Mouse (Mus musculus): ENCODE measurements around the gene Pkd1l2.
A peak's percentile ranks its signal among the peaks of the same experiment; 100 is the strongest.

The Pkd1l2 gene

DNA sequence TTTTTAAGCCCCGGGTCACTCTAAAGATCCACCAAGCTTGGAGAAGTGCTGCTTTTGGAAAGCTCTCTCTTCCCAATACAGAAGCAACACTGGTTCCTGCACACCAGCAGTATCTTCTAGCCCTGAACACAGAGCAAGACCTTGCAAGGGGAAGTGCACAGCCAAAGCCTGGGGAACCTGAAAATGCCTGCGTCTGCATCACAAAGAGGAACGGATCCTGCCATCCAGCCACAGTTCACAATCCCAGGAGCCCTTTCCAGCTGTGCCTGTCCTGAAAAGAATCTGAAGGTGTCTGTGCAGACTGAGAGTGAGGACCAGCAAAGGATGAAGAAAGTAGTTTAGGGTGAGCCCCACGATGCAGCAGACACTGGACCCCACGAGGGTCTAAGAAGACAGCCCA is 107.2 kb downstream of the Pkd1l2 start:
- no peak for DNase-seq (ENCODE audit: low read depth, low spot score)

DNA sequence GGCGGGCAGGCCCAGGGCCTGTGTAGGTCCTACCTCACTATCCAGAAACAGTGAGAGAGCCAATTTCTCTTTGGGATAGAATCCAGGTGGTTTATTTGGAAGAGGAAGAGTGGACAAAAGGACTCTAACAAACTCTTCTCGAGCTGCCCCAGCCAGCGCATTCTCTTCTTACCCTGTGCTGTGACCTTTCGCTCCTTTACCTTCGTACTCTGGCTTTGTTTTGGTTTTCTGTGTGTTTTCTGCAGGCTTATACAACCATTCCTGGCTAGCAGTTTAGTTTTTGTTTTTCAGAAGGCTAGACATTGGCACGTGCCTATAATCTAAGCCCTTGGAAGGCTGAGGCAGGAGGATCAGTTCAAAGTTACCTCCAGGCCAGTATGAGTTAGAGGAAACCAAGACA is 112.7 kb downstream of the Pkd1l2 start:
- no peak for DNase-seq (ENCODE audit: low read depth, low spot score)

DNA sequence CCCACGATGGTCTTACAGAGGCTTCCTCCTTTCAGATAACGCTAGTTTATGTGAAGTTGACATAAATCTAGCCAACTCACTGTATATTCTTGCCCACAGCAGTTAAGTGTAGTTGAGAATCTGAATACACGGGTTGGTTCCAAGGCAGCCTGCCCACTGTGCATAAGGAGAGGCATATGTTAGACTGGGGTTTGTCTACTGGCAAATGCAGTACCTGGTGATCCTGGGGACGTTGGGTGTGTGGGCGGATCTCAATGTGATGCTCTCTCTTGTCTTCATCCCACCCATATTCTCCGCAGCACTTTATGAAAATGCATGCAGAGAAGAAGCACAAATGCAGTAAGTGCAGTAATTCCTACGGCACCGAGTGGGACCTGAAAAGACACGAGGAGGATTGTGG is 127.8 kb downstream of the Pkd1l2 start:
- DNase-seq (ENCODE audit: low read depth, low spot score) = no peak

DNA sequence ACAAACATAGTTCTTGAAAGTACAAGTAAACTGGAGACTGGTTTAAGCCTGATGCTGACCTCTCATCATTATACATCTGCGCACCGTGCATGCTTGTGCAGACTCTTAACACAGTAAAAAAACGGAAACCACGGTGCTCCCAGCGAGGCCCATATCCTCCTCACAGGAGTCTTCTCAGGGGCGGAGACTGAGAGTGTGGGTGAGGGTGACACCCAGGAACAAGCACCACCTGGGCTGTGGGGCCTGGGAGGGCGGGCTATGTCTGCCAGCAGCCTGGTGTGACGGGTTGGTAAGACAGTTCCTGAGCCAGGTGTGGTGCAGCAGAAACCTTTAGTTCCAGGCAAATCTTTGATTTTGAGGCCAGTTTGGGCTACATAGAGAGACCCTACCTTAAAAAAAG is 129.8 kb downstream of the Pkd1l2 start:
- DNase-seq (ENCODE audit: low read depth, low spot score) = peak; percentile 75

DNA sequence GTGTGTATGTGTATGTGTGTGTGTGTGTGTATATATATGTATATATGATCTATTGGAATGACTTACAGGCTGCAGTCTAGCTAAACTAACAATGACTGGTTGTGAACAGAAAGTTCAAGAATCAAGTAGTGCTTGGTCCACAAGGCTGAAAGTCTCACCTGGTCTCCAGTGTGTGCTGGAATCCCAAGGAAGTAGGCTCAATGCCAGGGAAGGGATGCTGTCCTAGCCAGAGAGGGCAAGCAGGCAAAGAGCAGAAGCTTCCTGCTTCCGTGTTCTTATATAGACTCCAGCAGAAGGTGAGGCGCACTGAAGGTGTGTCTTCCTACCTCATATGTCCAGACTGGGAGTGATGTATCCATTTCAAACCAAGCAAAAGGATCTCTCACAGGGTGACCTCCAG is 130.5 kb downstream of the Pkd1l2 start:
- no peak for DNase-seq (ENCODE audit: low read depth, low spot score)

DNA sequence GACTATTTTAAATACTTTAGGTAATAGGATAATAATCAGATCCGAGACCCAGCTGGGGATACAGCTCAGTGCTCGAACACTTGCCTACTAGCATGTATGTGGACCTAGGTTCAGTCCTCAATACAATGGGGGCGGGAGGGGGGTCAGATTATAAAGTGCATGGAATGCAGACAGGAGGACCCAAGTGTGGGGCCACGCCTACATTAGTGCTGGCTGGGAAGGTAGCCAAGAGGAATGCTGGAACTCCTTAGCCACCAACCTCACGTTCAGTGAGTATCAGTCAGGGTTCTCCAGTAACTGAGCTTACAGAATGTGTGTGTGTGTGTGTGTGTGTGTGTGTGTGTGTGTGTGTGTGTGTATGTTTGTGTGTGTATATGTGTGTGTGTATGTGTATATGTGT is 130.9 kb downstream of the Pkd1l2 start:
- no peak for DNase-seq (ENCODE audit: low read depth, low spot score)

DNA sequence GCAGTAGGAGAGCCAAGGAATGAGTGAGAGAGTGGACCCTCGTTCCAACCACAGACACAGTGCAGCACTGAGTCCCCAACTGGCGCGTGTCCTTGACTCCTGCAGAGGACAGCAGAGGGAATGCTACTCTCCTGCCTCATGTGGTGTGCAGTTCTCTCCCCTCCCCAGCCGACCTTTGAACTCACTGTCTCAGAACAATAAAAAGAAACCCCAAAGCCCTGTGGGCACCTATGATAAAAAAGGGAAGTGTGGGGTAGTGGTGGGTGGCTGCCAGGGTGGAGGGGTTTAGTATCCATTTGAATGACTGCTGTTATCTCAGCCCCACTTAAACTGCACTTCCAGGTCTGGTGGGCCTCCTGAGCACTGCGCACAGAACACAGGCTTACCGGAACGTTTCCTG is 134.7 kb downstream of the Pkd1l2 start:
- no peak for DNase-seq (ENCODE audit: low read depth, low spot score)

DNA sequence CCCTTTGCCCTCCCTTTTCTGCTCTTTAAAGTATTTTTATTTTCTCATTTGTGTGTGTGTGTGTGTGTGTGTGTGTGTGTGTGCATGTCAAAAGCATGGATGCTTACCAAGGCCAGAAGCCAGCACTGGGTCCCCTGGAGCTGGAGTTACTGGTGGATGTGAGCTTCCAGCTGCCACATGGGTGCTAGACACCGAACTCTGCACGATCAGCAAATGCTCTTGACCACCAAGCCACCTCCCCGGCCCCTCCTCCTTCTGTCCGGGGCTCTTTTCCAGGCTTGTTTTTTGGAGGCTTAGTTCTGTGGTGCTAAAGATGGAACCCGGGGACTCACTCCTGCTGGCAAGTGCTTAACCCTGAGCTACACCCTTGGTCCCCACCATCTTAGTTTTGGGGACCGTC is 135.4 kb downstream of the Pkd1l2 start:
- no peak for DNase-seq (ENCODE audit: low read depth, low spot score)

DNA sequence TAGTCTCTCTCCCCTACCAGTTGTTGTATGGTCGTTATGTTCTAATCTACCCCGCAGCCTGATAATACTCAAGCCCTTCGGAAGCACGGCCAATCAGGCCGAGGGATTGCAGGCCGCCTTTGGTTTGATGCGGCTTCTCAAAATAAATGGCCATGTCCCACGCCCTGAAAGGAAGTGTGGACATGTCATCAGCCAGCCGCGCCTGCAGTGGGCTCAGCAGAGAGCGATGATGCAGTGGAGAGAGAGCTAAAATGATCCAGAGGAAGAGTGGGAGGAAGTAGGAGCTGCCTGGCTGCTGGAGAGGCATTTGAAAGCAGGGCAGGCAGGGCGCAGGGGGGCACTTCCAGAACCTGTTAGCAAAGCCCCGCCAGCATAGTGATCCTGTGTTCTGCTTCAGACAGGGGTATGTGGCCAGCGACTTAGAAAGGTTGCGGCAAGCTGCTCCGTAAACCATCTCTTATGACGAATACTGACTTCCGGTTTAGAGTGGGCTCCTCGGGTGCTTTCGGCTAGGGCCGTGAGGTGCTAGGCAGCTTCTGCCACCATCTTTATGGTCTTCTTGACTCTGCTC is 135.9 kb downstream of the Pkd1l2 start:
- peak; percentile 71 for DNase-seq (ENCODE audit: low read depth, low spot score)
